Mouse (Mus musculus): Measurements from ENCODE around the gene Gng12.

DNA sequence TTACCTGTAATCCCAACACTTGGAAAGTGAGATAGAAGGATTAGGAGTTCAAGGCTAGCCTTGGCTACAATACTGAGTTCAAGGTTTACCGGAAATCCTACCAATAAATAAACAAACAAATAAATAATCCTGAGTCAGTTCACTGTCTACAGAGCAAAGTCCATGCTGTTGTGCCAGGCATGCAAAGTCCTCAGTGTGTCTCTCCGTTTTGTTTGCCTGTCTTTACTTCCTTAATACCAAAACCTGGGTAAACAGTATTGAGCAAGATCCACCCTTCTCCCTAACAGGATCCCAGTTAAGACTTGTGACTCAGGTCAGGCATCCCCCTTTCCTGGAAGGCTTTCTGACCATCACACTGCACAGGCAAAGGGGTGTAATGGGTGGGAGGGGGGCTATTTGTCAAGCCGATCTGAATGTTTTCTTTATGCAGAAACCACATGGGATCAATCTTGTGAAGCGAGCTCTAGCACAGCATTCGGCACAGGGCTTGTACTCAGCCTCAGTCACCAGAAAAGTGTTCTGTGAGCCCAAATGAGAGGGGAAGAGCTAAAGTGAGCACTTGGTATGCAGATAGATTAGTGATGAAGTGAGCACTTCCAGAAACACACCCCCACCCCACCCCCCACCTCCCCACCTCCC is 133.2 kb downstream of the Gng12 start:
- TF ChIP-seq CTCF (IDR thresholded peaks at IDR 0.05; ENCODE audit: insufficient read depth, low read length), result no peak
- no peak for TF ChIP-seq POLR2A (IDR thresholded peaks at IDR 0.05; ENCODE audit: borderline replicate concordance, extremely low read depth, low read depth, low read length)

Data from lung, adult 2 months (tissue).